Mouse (Mus musculus): ENCODE measurements around the gene P2rx4. TPM values are rescaled to one million over a fixed set of nuclear protein-coding genes. Genes with fewer than 3 reads are reported as not detected.

P2rx4 gene
- polyA plus RNA-seq, 1 experiment, result 21.5 TPM

DNA sequence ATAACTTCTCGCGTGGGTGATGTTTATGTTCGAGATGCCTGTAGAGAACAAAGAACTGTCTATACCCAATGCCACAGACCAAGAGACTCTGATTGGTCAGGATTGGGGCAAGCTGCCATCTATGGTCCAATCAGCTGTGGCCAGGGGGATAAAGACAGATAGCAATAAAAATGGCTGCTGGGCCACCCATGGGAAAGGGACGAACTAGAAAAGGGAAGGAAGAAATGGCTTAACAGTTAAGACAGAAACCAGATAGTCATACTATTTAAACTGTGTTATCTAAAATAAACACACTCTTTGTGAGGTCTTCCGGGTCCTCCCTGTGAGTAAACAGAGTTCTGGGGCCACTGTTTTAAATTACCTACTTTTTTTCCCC is 6.5 kb upstream of the P2rx4 start:
- DNase-seq (ENCODE audit: extremely low spot score in 1 of 2, low spot score in 1 of 2), result no peak

DNA sequence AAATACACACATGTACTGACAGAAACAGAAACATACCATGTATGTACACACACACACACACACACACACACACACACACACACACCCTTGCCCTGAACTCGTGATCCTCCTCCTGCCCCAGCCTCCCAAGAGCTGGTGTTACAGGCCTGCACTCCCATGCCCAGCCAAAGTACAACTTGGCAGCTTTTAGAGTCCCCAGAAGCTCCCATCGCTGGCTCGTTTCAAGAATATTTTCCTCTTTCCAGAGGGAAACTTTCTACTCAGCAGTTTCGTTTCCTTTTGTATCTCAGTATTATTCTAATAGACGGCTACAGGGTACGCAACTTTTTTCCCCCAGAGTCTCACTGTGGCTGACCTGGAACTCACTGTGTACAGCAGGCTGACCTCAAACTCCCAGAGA is 5.2 kb upstream of the P2rx4 start:
- DNase-seq (ENCODE audit: extremely low spot score in 1 of 2, low spot score in 1 of 2), result no peak

DNA sequence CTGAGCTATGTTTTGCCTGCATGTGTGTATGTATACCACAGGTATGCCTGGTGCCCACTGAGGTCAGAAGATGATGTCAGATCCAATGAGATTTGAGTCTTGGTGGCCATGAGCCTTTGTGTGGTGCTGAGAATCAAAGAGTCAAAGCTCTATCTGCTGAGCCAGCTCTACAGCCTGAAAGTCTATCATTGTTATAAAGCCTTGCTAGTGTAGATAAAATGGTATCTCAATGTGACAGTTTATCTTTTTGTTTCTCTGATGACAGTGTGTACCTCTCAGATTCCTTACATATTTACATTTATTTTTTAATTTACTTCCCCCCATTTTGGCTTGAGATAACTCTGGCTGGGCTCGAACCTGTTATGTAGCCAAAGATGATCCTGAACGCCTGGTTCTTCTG is 3.8 kb upstream of the P2rx4 start:
- no peak for DNase-seq (ENCODE audit: extremely low spot score in 1 of 2, low spot score in 1 of 2)

DNA sequence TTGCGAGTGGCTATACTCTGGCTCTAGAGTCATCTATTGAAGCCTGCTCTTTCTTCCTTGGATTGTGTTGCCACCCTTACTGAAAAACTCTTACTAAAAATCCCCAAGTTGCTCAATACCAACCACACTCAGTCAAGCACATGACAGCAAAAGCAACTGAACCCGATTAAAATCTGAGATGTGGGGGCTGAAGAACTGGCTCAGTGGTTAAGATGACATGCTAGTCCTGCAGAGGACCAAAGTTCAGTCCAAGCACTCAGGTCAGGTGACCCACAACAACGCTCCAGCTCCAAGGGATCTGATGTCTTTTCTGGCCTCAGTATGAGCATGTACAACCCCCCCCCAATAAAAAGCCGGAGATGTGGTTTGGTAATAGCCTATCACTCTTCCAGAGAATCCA is 2.8 kb upstream of the P2rx4 start:
- no peak for DNase-seq (ENCODE audit: extremely low spot score in 1 of 2, low spot score in 1 of 2)

DNA sequence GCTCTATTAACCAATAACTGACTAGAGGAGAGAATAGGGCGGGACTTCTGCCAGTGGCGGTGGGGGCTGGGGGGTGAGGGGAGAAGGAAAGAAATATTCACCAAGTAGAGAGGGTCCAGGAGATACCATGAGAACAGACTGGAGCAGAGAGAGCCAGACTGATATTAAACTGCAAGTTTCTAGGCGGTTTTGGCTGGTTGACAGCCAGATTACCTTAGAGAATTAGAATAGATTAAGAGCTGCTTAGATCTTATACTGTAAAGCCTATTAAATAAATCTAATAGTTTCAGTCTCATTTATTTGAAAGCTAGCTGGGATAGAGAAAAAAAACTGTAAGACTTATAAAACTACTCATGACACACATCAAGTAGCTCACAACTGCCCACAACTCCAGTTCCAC is 2.2 kb upstream of the P2rx4 start:
- DNase-seq (ENCODE audit: extremely low spot score in 1 of 2, low spot score in 1 of 2), result no peak

DNA sequence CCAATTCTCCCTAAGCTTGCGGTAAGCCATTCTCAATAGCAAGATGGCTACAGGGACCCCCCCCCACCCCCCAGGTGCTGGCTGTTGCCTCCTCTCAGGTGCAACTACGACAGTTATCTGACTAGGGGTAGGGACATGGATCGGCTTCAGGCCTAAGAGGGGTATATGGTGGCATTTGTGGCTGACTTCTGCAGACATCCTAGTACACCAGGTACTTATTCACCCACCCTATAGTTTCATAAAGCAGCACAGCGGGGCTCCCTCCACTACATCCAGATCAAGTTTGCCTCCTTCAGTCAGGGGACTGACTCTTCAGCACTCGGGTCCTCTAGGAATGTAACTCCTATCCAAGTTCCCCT is 448 bp upstream of the P2rx4 start:
- no peak for DNase-seq (ENCODE audit: extremely low spot score in 1 of 2, low spot score in 1 of 2)

DNA sequence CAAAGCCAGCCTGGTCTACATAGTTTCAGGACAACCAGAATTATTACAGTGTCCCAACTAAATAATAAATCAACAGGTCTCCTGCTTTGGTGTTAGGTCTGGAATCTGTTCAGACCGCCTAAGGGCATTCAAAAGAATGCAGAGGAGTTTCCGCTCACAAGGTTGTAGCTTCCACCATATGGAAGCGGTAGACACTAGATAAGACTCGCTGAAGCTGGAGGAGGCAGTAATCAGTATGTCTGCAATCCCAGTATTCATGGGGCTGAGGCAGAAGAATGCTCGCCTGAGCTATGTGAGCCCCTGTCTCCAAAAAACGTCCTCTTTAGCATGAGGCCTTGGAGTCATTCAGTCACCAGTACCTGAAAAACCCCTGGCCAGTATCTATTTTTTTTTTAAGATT is 1.5 kb downstream of the P2rx4 start:
- DNase-seq (ENCODE audit: extremely low spot score in 1 of 2, low spot score in 1 of 2), result no peak

DNA sequence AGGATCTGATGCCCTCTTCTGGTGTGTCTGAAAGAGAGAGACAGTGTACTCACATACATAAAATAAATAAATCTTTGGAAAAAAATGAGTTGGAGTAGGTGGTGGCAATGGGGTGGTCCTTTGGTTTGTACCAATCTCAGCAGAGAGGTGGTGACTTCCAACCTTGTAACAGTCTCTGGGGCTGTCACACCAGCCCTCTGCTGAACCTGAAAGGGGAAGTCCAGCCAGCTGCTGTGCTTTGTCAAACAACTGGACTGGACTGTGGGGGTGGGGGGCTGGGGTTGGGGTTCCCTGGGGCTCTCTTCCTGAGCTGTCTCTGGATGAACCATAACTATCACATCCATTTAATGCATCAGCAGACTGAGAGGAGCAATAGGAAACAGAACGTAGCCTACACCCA is 8.4 kb downstream of the P2rx4 start:
- DNase-seq (ENCODE audit: extremely low spot score in 1 of 2, low spot score in 1 of 2), result no peak

DNA sequence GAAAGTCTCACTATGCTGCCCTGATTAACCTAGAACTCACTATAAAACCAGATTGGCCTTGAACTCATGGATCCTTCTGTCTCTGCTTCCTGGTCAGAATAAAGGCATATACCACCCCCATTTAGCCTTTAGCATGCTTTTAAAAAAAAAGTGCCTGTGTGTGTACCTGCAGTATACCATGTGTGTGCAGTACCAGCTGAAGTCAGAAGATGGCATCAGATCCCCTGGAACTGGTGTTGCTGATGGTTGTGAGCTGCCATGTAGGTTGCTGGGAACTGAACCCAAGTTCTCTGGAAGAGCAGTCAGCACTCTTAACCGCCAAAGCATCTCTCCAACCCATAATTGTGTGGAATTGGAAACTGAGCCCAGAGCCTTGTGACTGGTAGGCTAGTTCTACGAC is 9.4 kb downstream of the P2rx4 start:
- no peak for DNase-seq (ENCODE audit: extremely low spot score in 1 of 2, low spot score in 1 of 2)

DNA sequence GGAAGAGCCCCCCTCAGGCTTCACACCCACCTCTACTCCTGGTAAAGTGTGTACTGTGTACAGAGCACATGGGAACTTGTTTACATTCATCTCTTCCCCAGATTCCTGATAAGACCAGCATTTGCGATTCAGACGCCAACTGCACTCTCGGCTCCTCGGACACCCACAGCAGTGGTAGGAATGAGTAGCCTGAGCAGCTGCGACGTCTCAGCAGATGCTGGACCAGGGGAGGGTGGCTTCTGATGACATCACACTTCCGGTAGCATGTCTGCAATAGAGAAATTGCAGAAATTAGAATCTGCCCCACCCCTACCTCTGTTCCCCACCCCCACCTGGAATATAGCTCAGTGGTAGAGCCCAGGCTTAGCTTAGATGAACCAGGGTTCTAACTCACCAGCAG is 11.1 kb downstream of the P2rx4 start:
- DNase-seq (ENCODE audit: extremely low spot score in 1 of 2, low spot score in 1 of 2), result no peak

DNA sequence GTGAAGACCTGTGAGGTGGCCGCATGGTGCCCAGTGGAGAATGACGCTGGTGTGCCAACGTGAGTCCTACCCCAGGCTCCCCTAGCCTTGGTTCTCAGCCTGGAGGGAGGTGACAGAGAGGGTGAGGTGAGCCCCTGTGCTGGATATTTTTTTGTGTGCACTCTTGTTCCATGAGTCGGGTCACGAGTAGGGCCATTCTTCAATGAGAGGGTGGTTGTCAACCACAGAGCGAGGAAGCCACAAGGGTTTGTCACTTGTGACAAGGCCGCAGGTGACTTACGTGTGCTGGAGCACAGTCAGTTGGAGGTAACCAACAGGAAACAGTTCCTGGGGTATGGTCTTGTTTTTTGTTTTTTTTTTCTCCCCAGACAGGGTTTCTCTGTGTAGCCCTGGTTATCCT is 11.8 kb downstream of the P2rx4 start:
- DNase-seq (ENCODE audit: extremely low spot score in 1 of 2, low spot score in 1 of 2), result no peak

DNA sequence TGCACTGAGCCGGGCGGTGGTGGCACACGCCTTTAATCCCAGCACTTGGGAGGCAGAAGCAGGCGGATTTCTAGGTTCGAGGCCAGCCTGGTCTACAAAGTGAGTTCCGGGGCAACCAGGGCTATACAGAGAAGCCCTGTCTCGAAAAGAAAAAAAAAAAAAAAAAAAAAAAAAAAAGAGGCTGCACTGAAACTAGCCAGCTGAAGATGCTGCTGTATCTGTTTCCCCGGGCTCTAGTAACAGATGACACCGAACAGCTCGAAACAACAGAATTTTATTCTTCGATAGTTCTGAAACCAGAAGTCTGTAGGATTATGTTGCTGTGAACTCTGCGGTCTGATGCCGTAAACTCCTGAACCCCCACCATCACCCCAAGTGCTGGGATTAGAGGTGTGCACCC is 18.1 kb downstream of the P2rx4 start:
- DNase-seq (ENCODE audit: extremely low spot score in 1 of 2, low spot score in 1 of 2), result no peak

DNA sequence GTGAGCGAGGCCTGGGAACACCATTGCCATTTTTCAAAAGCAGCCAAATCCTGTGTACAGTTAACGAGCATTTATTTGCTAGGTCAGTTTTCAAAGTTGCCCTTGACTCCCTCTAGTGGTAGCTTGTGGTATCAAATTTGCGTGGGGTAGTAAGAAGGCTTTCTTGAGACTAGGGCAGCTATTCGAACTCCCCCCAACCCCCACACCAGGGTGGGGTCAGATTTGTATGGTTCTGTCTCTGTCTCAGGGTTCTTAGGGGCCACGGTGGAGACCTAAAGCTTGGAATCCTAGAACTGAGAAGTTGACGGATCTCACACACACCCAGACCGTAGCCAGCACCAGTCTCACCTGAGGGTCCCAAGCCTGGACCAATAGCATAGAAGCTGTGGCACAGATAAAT is 18.7 kb downstream of the P2rx4 start:
- peak; percentile 52 to 93 for DNase-seq (ENCODE audit: extremely low spot score in 1 of 2, low spot score in 1 of 2)

DNA sequence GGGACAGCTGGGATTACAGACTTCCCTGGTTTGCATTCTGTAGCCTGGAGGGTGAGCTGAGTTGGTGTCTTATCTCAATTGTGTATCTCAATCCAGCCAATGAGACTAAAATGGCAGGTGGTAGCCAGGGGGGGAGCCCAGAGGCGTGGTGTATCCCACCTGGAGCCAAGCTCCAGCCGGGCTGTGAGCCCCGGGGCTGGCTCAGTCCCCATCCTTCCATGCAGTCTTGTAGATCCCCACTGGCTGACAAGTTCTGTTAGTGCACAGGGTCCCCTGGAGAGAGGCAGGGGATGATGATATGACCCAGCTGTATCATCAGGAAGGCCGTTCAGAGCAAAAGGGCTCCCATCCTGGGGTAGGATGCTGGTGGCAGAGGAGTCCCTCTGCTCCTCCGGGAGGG is 19.3 kb downstream of the P2rx4 start:
- no peak for DNase-seq (ENCODE audit: extremely low spot score in 1 of 2, low spot score in 1 of 2)

DNA sequence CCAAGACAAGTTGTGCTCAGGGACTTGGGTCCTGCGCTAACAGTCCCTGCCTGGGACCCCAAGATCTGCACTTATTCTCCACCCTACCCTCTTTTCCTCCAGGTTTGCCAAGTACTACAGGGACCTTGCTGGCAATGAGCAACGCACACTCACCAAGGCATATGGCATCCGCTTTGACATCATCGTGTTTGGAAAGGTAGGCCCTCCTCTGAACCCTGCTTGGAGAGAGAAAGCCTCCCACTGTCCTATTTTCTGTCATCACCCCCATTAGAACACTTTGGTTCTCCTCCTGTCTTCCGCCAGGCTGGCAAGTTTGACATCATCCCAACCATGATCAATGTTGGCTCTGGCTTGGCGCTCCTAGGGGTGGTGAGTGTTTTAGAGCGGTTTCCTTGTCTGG is 19.8 kb downstream of the P2rx4 start:
- no peak for DNase-seq (ENCODE audit: extremely low spot score in 1 of 2, low spot score in 1 of 2)

DNA sequence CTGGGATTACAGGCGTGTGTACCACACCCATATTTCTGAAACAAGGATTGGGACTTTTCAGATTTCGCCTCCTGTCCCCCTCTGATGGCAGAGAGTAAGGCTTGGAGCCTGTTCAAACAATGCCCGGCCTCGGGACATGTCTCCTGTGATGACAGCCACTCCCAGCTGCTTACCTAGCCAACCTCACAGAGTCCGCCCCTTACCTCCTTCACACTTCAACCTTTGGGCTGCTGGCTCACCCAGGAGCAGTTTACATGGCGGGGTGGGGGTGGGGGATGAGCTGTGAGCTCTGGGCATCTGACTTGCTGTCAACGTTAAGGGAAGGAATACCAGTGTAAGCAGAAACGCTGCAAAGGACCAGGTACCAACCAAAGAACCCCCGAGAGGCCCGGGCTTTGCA is 23.4 kb downstream of the P2rx4 start:
- no peak for DNase-seq (ENCODE audit: extremely low spot score in 1 of 2, low spot score in 1 of 2)

DNA sequence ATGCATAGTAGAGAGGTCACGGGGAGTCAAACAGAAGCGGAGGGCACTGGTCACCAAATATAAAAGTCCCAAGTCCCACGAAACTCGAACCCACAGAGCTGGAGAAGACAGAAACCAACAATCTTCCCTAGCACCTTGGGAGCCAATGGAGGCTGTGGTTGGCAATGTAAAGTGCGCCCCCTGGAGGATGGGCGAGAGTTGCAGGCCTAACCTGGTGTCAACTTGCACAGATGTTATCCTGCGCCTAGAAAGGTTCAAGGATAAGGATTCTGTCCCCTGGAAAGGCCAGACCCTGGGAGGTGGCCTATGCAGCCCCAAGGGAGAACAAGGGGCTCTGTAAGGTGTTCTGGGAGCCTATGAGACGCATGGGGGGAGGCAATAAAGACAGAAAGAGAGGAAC is 24.0 kb downstream of the P2rx4 start:
- peak in 1 of 2 experiments; percentile 78 for DNase-seq (ENCODE audit: extremely low spot score in 1 of 2, low spot score in 1 of 2)

DNA sequence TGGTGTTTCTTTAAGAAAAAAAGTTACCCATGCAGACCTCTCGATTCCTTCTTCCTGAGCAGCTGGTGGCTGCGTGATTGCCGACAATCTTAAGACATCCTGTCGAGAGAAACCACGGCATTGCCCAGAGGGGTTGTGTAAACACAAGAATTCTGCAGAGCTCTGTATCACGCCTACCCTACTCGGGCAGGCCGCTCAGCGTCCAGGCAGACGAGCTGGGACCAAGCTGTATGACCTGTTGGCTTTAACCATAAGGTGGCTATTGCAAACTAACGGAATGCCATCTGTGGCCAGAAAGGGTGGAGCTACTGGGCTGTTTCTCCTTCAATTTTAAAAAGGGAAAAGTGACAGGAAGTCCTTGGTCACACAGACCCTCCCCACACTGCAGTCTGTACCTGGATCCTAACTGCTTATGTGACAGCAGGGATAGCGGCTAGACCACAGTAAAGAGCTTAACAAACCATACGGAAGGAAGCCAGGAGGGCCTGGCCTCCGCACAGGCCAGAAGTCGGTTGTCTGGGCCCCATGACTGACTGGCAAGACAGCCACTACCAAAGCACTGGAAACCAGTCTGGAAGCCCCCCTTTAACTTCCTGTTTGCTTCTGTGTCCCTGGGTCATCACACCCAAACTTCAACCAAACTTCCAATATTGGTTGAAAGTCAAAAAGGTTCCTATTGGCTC is 24.8 kb downstream of the P2rx4 start:
- no peak for DNase-seq (ENCODE audit: extremely low spot score in 1 of 2, low spot score in 1 of 2)

DNA sequence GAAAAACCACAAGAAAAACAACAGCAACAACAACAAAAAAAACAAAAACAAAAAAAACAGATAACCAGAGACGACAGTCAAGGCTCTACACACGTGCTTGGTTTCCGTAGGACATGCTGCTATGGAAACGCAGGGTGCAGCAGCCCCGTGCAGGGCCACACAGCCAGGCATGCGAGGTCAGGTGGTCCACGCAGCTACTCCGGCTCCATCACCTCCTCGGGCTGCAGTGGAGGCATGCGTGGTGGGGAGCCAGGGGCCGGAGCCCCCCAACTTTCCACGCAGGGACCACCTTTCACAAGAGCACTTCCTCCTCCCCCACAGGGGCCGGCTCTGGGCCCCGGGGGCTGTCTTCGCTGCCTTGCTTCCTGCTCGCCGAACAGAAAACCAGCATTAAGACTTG is 26.5 kb downstream of the P2rx4 start:
- no peak for DNase-seq (ENCODE audit: extremely low spot score in 1 of 2, low spot score in 1 of 2)

DNA sequence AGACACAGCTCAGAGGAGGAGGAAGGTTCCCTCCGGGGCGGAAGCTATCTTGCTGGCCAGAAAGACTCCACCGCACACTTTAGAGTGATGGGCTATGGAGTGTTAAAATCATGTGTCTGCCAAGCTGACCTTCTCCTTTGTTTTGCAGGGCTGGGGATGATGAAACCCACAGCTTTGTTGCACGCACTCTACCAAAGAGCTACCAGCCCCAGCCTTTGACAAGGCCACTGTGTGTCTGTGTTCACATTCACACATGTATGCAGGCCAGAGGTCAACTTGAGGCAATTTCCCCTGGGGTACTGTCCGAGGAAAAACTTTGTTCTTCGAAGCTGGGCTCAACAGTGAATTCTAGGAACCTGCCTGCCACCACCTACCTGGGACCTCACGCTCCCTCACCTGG is 28.5 kb downstream of the P2rx4 start:
- no peak for DNase-seq (ENCODE audit: extremely low spot score in 1 of 2, low spot score in 1 of 2)

DNA sequence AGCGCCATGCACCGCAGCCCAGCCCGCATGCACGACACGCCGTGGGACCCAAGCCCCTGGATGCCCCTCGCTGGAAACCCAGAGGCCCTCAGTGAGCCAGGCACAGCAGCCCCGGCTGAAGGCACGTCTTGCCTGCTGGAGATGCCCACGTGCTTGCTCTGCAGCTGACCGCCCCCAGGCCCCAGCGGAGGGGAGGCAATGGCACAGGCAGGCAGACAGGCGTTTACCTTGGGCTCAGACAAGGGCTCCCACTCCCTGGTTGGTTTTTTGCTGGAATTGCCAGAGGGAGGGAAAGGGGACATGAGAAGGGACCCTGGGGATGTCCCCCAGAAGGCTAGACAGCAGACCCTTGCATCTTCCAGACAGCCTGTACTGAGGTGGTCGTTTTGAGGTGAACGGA is 29.4 kb downstream of the P2rx4 start:
- no peak for DNase-seq (ENCODE audit: extremely low spot score in 1 of 2, low spot score in 1 of 2)

DNA sequence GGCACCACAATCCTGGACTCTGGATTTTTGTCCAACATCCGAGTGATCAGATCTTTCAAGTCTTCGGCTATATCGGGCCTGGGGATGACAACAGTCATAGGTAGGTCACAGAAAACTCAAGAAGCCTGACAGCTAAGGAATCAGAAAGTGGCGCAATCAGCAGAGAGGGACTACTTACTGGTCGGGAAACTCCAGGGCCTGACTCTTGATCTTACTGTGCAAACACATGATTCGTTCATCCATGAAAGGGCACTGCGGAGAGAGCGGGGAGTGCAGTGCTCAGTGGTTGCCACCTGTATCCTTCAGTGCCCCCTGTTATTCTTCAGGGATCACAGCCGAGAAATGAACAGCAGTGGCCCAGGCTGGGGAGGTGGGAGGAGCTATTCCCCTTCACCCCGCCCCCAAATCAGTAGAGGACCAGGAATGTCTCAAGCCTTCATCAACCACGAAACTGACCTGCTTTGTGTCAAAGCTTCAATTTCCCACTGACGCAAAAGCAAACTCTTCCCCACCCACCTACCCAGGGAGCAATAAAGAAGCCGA is 36.6 kb downstream of the P2rx4 start:
- no peak for DNase-seq (ENCODE audit: extremely low spot score in 1 of 2, low spot score in 1 of 2)

DNA sequence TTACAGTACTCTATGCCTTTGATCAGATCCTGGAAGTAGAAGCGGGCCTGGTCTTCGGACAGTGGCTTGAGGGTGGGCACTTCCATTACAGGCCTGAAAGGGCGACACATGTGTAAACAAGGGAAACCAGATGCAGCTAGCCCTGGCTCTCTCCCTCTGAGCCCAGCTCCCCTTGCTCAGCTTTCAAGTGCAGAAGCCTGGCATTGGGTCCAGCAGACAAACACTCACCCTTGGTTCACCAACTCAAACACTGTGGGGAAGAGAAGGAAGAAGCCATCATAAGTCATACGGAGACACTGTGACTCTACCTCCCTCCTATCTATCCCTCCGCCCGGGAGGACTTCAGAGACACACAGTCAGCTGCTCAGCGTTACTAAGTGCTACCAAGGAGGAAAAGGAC is 40.6 kb downstream of the P2rx4 start:
- no peak for DNase-seq (ENCODE audit: extremely low spot score in 1 of 2, low spot score in 1 of 2)

Data from frontal cortex, adult 2 months (tissue).